Mouse (Mus musculus) heart, adult 10 weeks (tissue): Measurements from ENCODE around the gene Csf3r. TPM values are rescaled to one million over a fixed set of nuclear protein-coding genes. Genes with fewer than 3 reads are reported as not detected.

ENCODE experiments used
- polyA plus RNA-seq: library from polyadenylated mRNA; stranded (reverse); fragments of 350-450 nt; fragmentation: Illumina TruSeq; extraction: RNeasy Lipid Tissue Mini Kit (QIAGEN cat#74804); gene quantifications from one replicate; pipeline ENCODE4 v1.2.3, GENCODE M21; 2014; ENCODE audit warnings: low read depth, low replicate concordance

Gene Csf3r
- polyA plus RNA-seq, result 1.4 TPM

GRCm38 (mm10) chr4:126024303-126024900 is at the start of gene Csf3r:
Csf3r (plus strand) TSS chr4:126024550.

GRCm38 (mm10) chr4:126046851-126047585 is 22.7 kb downstream of the Csf3r start, which contains the start of gene Mrps15:
Mrps15 (plus strand) TSS chr4:126046925.

GRCm38 (mm10) chr4:126058134-126058996 is 34.0 kb downstream of the Csf3r start, which contains the start of gene Oscp1:
Oscp1 (plus strand) TSS chr4:126058565.

Other genes starting within 250 kb of the Csf3r start
- 118 TPM for gene Mrps15, start 22.4 kb downstream of the Csf3r start, polyA plus RNA-seq
- gene Oscp1, start 34.0 kb downstream of the Csf3r start, polyA plus RNA-seq, result 2.4 TPM
- 25.9 TPM for gene Lsm10, start 72.1 kb downstream of the Csf3r start, polyA plus RNA-seq
- gene Stk40, start 79.4 kb downstream of the Csf3r start, polyA plus RNA-seq, result 45.5 TPM
- gene Eva1b, start 123.2 kb downstream of the Csf3r start, polyA plus RNA-seq, result 11.4 TPM
- 4.8 TPM for gene Sh3d21, start 138.9 kb downstream of the Csf3r start, polyA plus RNA-seq
- gene Thrap3, start 178.2 kb downstream of the Csf3r start, polyA plus RNA-seq, result 96.7 TPM
- gene Map7d1, start 231.8 kb downstream of the Csf3r start, polyA plus RNA-seq, result 205 TPM
- 60.4 TPM for gene Trappc3, start 237.8 kb downstream of the Csf3r start, polyA plus RNA-seq